Mouse (Mus musculus) erythroblast, embryonic 14.5 days (primary cell): ENCODE data around the gene Thsd4.

Experiments used
- GATA1 ChIP-seq: IDR thresholded peaks from 2 replicates; pipeline ENCODE4 v1.6.1; 2012; ENCODE audit warnings: low read length, inconsistent platforms, mixed read lengths
- TAL1 ChIP-seq: IDR thresholded peaks from 3 replicates; pipeline ENCODE4 v1.6.1; 2012; ENCODE audit warnings: low read length, inconsistent platforms, mixed read lengths

GRCm38 (mm10) chr9:60316510-60316909, 205.3 kb downstream of the Thsd4 start:
- TF ChIP-seq GATA1 (no peak), TAL1 (no peak)
